8 mouse cellular contexts compared by ENCODE assay signal in the genomic region with DNA sequence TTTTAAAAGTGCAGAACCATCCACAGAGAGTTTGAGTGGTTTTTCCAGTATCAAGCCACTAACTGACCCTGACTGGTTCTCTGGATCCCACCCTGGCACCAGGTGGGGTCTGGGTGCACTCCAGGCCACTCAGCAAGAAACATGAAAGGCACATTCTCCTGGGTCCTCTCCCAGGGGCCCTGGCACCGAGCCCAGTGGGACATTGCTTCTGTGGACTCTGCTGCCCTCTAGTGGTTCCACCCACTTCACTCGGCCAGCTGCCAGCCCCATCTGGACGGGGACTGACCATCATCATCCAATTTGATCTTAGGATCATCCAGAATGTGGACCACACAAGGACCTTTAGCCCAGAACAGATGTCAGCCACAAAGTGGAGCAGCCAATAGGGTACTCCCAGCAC. TPM values are rescaled to one million over a fixed set of nuclear protein-coding genes. Genes with fewer than 3 reads are reported as not detected.
DNase-seq lines count a peak whose midpoint lies in the region; ATAC-seq and TF ChIP-seq lines count a peak whose summit lies in the region.

No protein-coding gene starts in this region.

- ATAC-seq in lung, postnatal 0 days: peak; percentile 35; the same call in 1 of the 2 replicates
- ATAC-seq in activated CD4-positive, CD25-positive, alpha-beta regulatory T cell, adult 4 months: no peak

- WGBS in lung, postnatal 0 days: 0% methylated on average over 3 of the region's 3 CpGs

- no peak overlapping the region for H3K9ac ChIP-seq in lung, postnatal 0 days (replicated peaks; ENCODE audit: low read depth)

- peak; percentile 59 for DNase-seq in 416B (ENCODE audit: low read depth)
- DNase-seq in ES-CJ7 (ENCODE audit: low read depth, low spot score): peak; percentile 50
- peak; percentile 62 for DNase-seq in cerebellum, adult 9-11 months
- DNase-seq in gastrocnemius, adult 8-10 months (ENCODE audit: low spot score in 2 of 2): peak; percentile 68 to 78
- peak; percentile 89 for DNase-seq in kidney, postnatal 14 days
- peak; percentile 70 for DNase-seq in lung, postnatal 0 days (ENCODE audit: low spot score)
- peak; percentile 80 to 82 for DNase-seq in right cerebral cortex, postnatal 10 days (ENCODE audit: low spot score in 2 of 2)

- H3K36me3 ChIP-seq in lung, postnatal 0 days (ENCODE audit: insufficient read depth, low read length): no peaks in the 10 kb centered on the region

- no peak overlapping the region for H3K4me3 ChIP-seq in lung, postnatal 0 days (ENCODE audit: low read depth, low read length)

- H3K9me3 ChIP-seq in lung, postnatal 0 days (ENCODE audit: low read length): no peaks in the 10 kb centered on the region

- H3K27me3 ChIP-seq in lung, postnatal 0 days (replicated peaks; ENCODE audit: insufficient read depth, low read length): no peaks in the 10 kb centered on the region

- no peak overlapping the region for H3K4me2 ChIP-seq in lung, postnatal 0 days (replicated peaks; ENCODE audit: low read depth, low read length)

- peak; percentile 94 for TF ChIP-seq CTCF in lung, postnatal 0 days (IDR thresholded peaks at IDR 0.05)

- no peaks in the 10 kb centered on the region for H3K4me1 ChIP-seq in lung, postnatal 0 days (ENCODE audit: insufficient read depth, low read depth, low read length)

- no peak overlapping the region for H3K27ac ChIP-seq in lung, postnatal 0 days (ENCODE audit: low read length)

- no peak for TF ChIP-seq EP300 in lung, postnatal 0 days (IDR thresholded peaks at IDR 0.05)

RNA-seq across cellular contexts. Expression of gene Rapgef1, which starts 15.6 kb away (rescaled TPM):
- 100 to 1,000 TPM; 152 to 187 (median 158) TPM for total RNA-seq in gastrocnemius, adult 8-10 months (2022)
- 10.6 and 11.4 TPM in 2 replicates for polyA plus RNA-seq in lung, postnatal 0 days (2015; fragmentation: Nextera tagmentation; extraction: Ambion mirVana)
- 10 to 100 TPM; 21.9 to 24.0 TPM for polyA plus RNA-seq in activated CD4-positive, CD25-positive, alpha-beta regulatory T cell, adult 4 months (2017; shearing (Covaris generic))
